Mouse (Mus musculus) neural tube, embryonic 12.5 days (tissue): Measurements from ENCODE around the gene Acot8. TPM values are rescaled to one million over a fixed set of nuclear protein-coding genes. Genes with fewer than 3 reads are reported as not detected.

Source experiments
- ATAC-seq: fragments of 200-750 bp; cut with Nextera tagmentation; 2 replicates; pipeline ENCODE4 v1.8.0; 2017; ENCODE audit warnings: low read depth, mild to moderate bottlenecking, moderate TSS enrichment, moderate library complexity; ENCODE audit not compliant: low FRiP score
- H3K27ac ChIP-seq: fragments of 300-500 bp; sonication (generic); 2 replicates; pipeline ENCODE4 v1.5.1; 2016
- H3K27me3 ChIP-seq: fragments of 300-500 bp; sonication (generic); replicated peaks from 2 replicates; pipeline ENCODE4 v1.6.1; 2016; ENCODE audit warnings: mild to moderate bottlenecking
- H3K36me3 ChIP-seq: fragments of 300-500 bp; sonication (generic); 2 replicates; pipeline ENCODE4 v1.6.1; 2016; ENCODE audit warnings: mild to moderate bottlenecking
- H3K4me1 ChIP-seq: fragments of 300-500 bp; sonication (generic); 2 replicates; pipeline ENCODE4 v1.6.1; 2016
- H3K4me2 ChIP-seq: fragments of 300-500 bp; sonication (generic); replicated peaks from 2 replicates; pipeline ENCODE4 v1.6.1; 2016; ENCODE audit warnings: mild to moderate bottlenecking
- H3K4me3 ChIP-seq: fragments of 300-500 bp; sonication (generic); 2 replicates; pipeline ENCODE4 v1.5.1; 2016
- H3K9ac ChIP-seq: fragments of 300-500 bp; sonication (generic); 2 replicates; pipeline ENCODE4 v1.6.1; 2016; ENCODE audit warnings: mild to moderate bottlenecking
- H3K9me3 ChIP-seq: fragments of 300-500 bp; sonication (generic); 2 replicates; pipeline ENCODE4 v1.6.1; 2016; ENCODE audit warnings: mild to moderate bottlenecking
- WGBS: fragments of 180-500 bp; shearing (Covaris S2); methylation state at CpG from one replicate; pipeline ENCODE4 v1.1.7; 2016; 5-methylcytosine and 5-hydroxymethylcytosine counted together
- polyA plus RNA-seq: library from polyadenylated mRNA; unstranded; fragments of >200 nt; fragmentation: Nextera tagmentation; extraction: Ambion mirVana; gene quantifications from 2 replicates; pipeline ENCODE4 v1.2.1, GENCODE M21; 2016

Gene Acot8
- polyA plus RNA-seq, 1 experiment from 2014 or later, result 15.9 TPM

DNA sequence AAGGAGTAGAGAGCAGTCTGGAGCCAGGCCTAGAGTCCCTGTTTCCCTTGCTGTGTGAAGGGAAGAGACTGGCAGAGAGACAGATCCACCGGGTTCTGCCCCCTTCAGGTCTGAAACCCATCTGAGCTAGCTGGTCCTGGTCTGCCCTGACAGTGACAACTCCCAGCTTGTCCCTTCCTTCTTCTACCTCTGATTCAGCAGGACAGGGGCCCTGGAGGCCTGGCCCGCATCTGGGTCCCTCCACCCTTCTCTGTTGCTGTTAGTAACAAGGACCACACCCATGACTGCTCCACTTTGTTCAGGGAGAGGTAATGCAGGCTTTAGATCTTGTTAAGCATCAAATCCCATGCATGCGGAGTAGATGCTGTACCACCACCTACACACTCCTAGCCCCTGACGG lies 16.3 kb downstream of the Acot8 start:
- H3K27ac ChIP-seq, result no peak overlapping the region
- H3K9ac ChIP-seq, result no peak overlapping the region
- H3K4me1 ChIP-seq, result no peaks in the 10 kb centered on the region
- no peaks in the 10 kb centered on the region for H3K27me3 ChIP-seq
- no peaks in the 10 kb centered on the region for H3K9me3 ChIP-seq
- no peak for ATAC-seq
- 81% methylated on average over 4 of the region's 4 CpGs for WGBS
- H3K4me2 ChIP-seq, result no peak overlapping the region
- peaks cover 24% of the 10 kb centered on the region for H3K36me3 ChIP-seq
- no peak overlapping the region for H3K4me3 ChIP-seq

GRCm38 (mm10) chr2:164787779-164788178 lies 16.9 kb downstream of the Acot8 start:
- no peaks in the 10 kb centered on the region for H3K9me3 ChIP-seq
- no peaks in the 10 kb centered on the region for H3K27me3 ChIP-seq
- no peak overlapping the region for H3K9ac ChIP-seq
- ATAC-seq, result no peak
- 84% methylated on average over 10 of the region's 10 CpGs for WGBS
- no peak overlapping the region for H3K4me3 ChIP-seq
- no peak overlapping the region for H3K27ac ChIP-seq
- peaks cover 18% of the 10 kb centered on the region for H3K36me3 ChIP-seq
- H3K4me2 ChIP-seq, result no peak overlapping the region
- H3K4me1 ChIP-seq, result no peaks in the 10 kb centered on the region

- Histone ChIP-seq H3K9me3 (no peaks in the 10 kb centered on the region), H3K27me3 (no peaks in the 10 kb centered on the region), H3K9ac (no peak overlapping the region), H3K27ac (no peak overlapping the region), H3K4me3 (no peak overlapping the region), H3K36me3 (peaks cover 10% of the 10 kb centered on the region), H3K4me2 (peak overlapping the region; percentile 93), H3K4me1 (no peaks in the 10 kb centered on the region)
- WGBS, result 89% methylated on average over 3 of the region's 3 CpGs
- ATAC-seq, result no peak
These were observed 17.6 kb downstream of the Acot8 start for GRCm38 (mm10) chr2:164787032-164787431.

GRCm38 (mm10) chr2:164786388-164786885 lies 18.2 kb downstream of the Acot8 start:
- peak overlapping the region; percentile 71 for H3K9ac ChIP-seq
- ATAC-seq, result 0 out of 2 replicates have a peak, but pooled peaks have one; percentile 8
- no peaks in the 10 kb centered on the region for H3K9me3 ChIP-seq
- no peaks in the 10 kb centered on the region for H3K27me3 ChIP-seq
- no peak overlapping the region for H3K27ac ChIP-seq
- peaks cover 4% of the 10 kb centered on the region for H3K36me3 ChIP-seq
- WGBS, result 11% methylated on average over 15 of the region's 15 CpGs
- H3K4me1 ChIP-seq, result no peaks in the 10 kb centered on the region
- H3K4me2 ChIP-seq, result peak overlapping the region; percentile 93
- peak overlapping the region; percentile 60 for H3K4me3 ChIP-seq

GRCm38 (mm10) chr2:164785481-164786387 lies 18.9 kb downstream of the Acot8 start, which contains the start of gene Snx21:
Gene Snx21, plus strand, starts transcription at chr2:164785823.
- peak within 1 kb of the TSS; percentile 93 for H3K4me2 ChIP-seq
- no peaks in the 10 kb centered on the region for H3K9me3 ChIP-seq
- ATAC-seq, result peak; percentile 85
- peak within 1 kb of the TSS; percentile 71 for H3K9ac ChIP-seq
- 0 out of 2 replicates have a peak within 1 kb of the TSS, but pooled peaks have one; percentile 17 for H3K27ac ChIP-seq
- peaks cover 3% of the 10 kb centered on the region; the same call in 1 of the 2 replicates for H3K36me3 ChIP-seq
- H3K4me1 ChIP-seq, result no peaks in the 10 kb centered on the region
- no peaks in the 10 kb centered on the region for H3K27me3 ChIP-seq
- WGBS, result under 1% methylated on average over 84 of the region's 89 CpGs
- H3K4me3 ChIP-seq, result peak within 1 kb of the TSS; percentile 60

GRCm38 (mm10) chr2:164784869-164785420 lies 19.7 kb downstream of the Acot8 start:
- no peaks in the 10 kb centered on the region for H3K9me3 ChIP-seq
- no peaks in the 10 kb centered on the region for H3K27me3 ChIP-seq
- ATAC-seq, result no peak
- H3K36me3 ChIP-seq, result peaks cover 3% of the 10 kb centered on the region; the same call in 1 of the 2 replicates
- H3K27ac ChIP-seq, result no peak overlapping the region
- no peaks in the 10 kb centered on the region for H3K4me1 ChIP-seq
- peak overlapping the region; percentile 71; the same call in 1 of the 2 replicates for H3K9ac ChIP-seq
- H3K4me3 ChIP-seq, result peak overlapping the region; percentile 60
- peak overlapping the region; percentile 93 for H3K4me2 ChIP-seq
- WGBS, result 12% methylated on average over 7 of the region's 7 CpGs

GRCm38 (mm10) chr2:164783926-164784581 lies 20.6 kb downstream of the Acot8 start:
- peaks cover 2% of the 10 kb centered on the region; the same call in 1 of the 2 replicates for H3K36me3 ChIP-seq
- H3K4me2 ChIP-seq, result no peak overlapping the region
- ATAC-seq, result no peak
- no peak overlapping the region for H3K4me3 ChIP-seq
- H3K27me3 ChIP-seq, result no peaks in the 10 kb centered on the region
- H3K27ac ChIP-seq, result no peak overlapping the region
- H3K4me1 ChIP-seq, result no peaks in the 10 kb centered on the region
- no peaks in the 10 kb centered on the region for H3K9me3 ChIP-seq
- 79% methylated on average over 7 of the region's 7 CpGs for WGBS
- H3K9ac ChIP-seq, result no peak overlapping the region

DNA sequence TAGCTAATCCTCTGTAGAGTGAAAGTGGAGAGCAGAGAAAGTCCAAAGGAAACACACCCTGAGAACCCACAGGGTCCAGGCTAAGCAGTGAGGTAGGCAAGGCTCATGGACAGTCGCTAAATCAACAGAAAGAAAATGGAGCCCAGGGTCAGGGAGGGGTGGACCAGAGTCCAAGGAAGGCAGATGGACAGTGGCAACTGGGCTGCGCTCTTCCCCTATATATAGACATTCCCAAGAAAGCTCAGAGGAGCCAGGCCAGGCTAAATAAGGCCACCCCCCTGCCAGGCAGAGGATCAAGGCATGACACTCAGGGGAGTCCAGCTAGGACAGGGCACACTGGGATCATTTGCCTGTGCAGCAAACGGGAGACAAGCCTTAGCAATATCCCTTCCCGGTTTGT lies 22.8 kb downstream of the Acot8 start:
- no peak overlapping the region for H3K4me3 ChIP-seq
- H3K9ac ChIP-seq, result no peak overlapping the region
- H3K9me3 ChIP-seq, result no peaks in the 10 kb centered on the region
- H3K36me3 ChIP-seq, result no peaks in the 10 kb centered on the region
- no peak for ATAC-seq
- H3K27ac ChIP-seq, result no peak overlapping the region
- no peaks in the 10 kb centered on the region for H3K4me1 ChIP-seq
- 67% methylated on average over 4 of the region's 4 CpGs for WGBS
- H3K4me2 ChIP-seq, result no peak overlapping the region
- H3K27me3 ChIP-seq, result no peaks in the 10 kb centered on the region

- Histone ChIP-seq H3K4me1 (no peaks in the 10 kb centered on the region), H3K4me3 (no peak within 1 kb of the TSS), H3K9me3 (no peaks in the 10 kb centered on the region), H3K36me3 (no peaks in the 10 kb centered on the region), H3K27ac (no peak within 1 kb of the TSS), H3K27me3 (no peaks in the 10 kb centered on the region), H3K9ac (no peak within 1 kb of the TSS), H3K4me2 (no peak within 1 kb of the TSS)
- no peak for ATAC-seq
- WGBS, result 72% methylated on average over 8 of the region's 8 CpGs
These were observed 25.1 kb downstream of the Acot8 start, which contains the start of gene Tnnc2 for GRCm38 (mm10) chr2:164779481-164780086. Gene Tnnc2, minus strand, starts transcription at chr2:164779967.

- Histone ChIP-seq H3K27ac (no peak overlapping the region), H3K4me1 (no peaks in the 10 kb centered on the region), H3K36me3 (no peaks in the 10 kb centered on the region), H3K27me3 (no peaks in the 10 kb centered on the region), H3K4me3 (no peak overlapping the region), H3K9ac (no peak overlapping the region), H3K4me2 (no peak overlapping the region), H3K9me3 (no peaks in the 10 kb centered on the region)
- 87% methylated on average over 7 of the region's 7 CpGs for WGBS
- no peak for ATAC-seq
These were observed 25.9 kb downstream of the Acot8 start for GRCm38 (mm10) chr2:164778809-164779208.

GRCm38 (mm10) chr2:164778015-164778287 lies 26.7 kb downstream of the Acot8 start:
- Histone ChIP-seq H3K4me3 (no peak overlapping the region), H3K9ac (no peak overlapping the region), H3K27me3 (no peaks in the 10 kb centered on the region), H3K4me2 (no peak overlapping the region), H3K4me1 (no peaks in the 10 kb centered on the region), H3K36me3 (no peaks in the 10 kb centered on the region), H3K9me3 (no peaks in the 10 kb centered on the region), H3K27ac (no peak overlapping the region)
- 92% methylated on average over 11 of the region's 11 CpGs for WGBS
- ATAC-seq, result no peak
